Mouse (Mus musculus) neural tube, embryonic 11.5 days (tissue): ENCODE results near the gene Shc3. TPM values are rescaled to one million over a fixed set of nuclear protein-coding genes. Genes with fewer than 3 reads are reported as not detected.

Experiments used
- ATAC-seq: fragments of 200-750 bp; cut with Nextera tagmentation; 2 replicates; pipeline ENCODE4 v1.8.0; 2017; ENCODE audit warnings: moderate number of reproducible peaks, mild to moderate bottlenecking, moderate TSS enrichment, moderate library complexity; ENCODE audit not compliant: insufficient read depth, low FRiP score, low TSS enrichment
- DNase-seq: peaks from one replicate; pipeline ENCODE4 v3.0.0-alpha.2; 2015; ENCODE audit warnings: low spot score
- H3K27ac ChIP-seq: fragments of 300-500 bp; sonication (generic); 2 replicates; pipeline ENCODE4 v1.5.1; 2014; ENCODE audit warnings: low read depth, mild to moderate bottlenecking, low read length
- H3K27me3 ChIP-seq: fragments of 300-500 bp; sonication (generic); 2 replicates; pipeline ENCODE4 v1.6.1; 2014; ENCODE audit warnings: mild to moderate bottlenecking, low read length, mixed read lengths; ENCODE audit not compliant: control insufficient read depth, insufficient read depth
- H3K36me3 ChIP-seq: fragments of 300-500 bp; sonication (generic); 2 replicates; pipeline ENCODE4 v1.6.1; 2014; ENCODE audit warnings: mild to moderate bottlenecking, low read length, moderate library complexity, mixed read lengths; ENCODE audit not compliant: control insufficient read depth, insufficient read depth
- H3K4me1 ChIP-seq: fragments of 300-500 bp; sonication (generic); 2 replicates; pipeline ENCODE4 v1.6.1; 2014; ENCODE audit warnings: low read length, mixed read lengths; ENCODE audit not compliant: control insufficient read depth, insufficient read depth
- H3K4me2 ChIP-seq: fragments of 300-500 bp; sonication (generic); 2 replicates; pipeline ENCODE4 v1.6.1; 2014; ENCODE audit warnings: low read depth, mild to moderate bottlenecking, moderate library complexity
- H3K4me3 ChIP-seq: fragments of 300-500 bp; sonication (generic); 2 replicates; pipeline ENCODE4 v1.5.1; 2014; ENCODE audit warnings: low read depth, low read length
- H3K9ac ChIP-seq: fragments of 300-500 bp; sonication (generic); 2 replicates; pipeline ENCODE4 v1.6.1; 2014; ENCODE audit warnings: mild to moderate bottlenecking, low read length
- H3K9me3 ChIP-seq: fragments of 300-500 bp; sonication (generic); 2 replicates; pipeline ENCODE4 v1.6.1; 2016; ENCODE audit warnings: low read length; ENCODE audit not compliant: control insufficient read depth
- WGBS: fragments of 180-500 bp; shearing (Covaris S2); extraction: QIAGEN DNeasy Blood & Tissue Kit; methylation state at CpG from one replicate; pipeline ENCODE4 v1.1.7; 2014; 5-methylcytosine and 5-hydroxymethylcytosine counted together
- polyA plus RNA-seq: library from polyadenylated mRNA; unstranded; fragments of >200 nt; fragmentation: Nextera tagmentation; extraction: Ambion mirVana; gene quantifications from 2 replicates; pipeline ENCODE4 v1.2.1, GENCODE M21; 2014

Gene Shc3
- polyA plus RNA-seq, 1 experiment from 2014 or later = 2.9 TPM

DNA sequence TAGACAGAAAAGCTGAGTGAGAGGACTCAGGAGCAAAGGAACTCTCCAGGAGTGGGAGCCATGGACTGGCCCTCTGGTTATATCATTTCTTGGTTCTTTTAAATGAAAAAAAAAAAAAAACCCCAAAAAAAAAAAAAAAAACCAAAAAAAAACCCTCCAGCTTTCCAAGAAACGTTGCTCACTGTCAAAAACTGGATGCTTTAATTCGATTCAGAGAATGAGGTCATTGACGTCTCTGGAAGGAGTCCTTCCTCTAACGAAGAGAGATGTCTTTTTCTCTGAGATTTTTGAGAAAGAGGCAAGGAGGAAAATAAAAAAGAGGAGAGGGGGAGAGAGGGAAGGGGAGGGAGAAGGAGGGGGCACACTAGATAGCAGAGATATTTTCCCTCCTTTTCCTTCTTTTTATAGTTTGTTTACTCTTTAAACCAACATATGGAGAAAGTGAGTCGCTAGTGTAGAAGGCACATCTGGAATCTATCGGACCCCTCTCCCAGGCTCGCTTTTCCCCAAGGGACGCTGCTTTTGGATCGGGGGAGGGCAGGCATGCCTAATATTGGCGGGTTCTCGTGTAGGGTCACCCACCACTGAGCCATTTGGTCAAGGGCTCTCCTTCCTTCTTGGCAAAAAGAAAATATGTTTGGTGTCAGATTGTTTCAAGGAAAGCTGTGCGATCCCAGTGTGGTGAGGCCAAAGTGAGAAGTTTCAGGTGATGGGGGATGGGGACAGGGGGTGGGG lies 157.4 kb downstream of the Shc3 start:
- Histone ChIP-seq H3K27me3 (peaks cover 4% of the 10 kb centered on the region; the same call in 1 of the 2 replicates), H3K36me3 (0 out of 2 replicates have a peak, but pooled peaks cover 4% of the 10 kb centered on the region), H3K9me3 (no peaks in the 10 kb centered on the region), H3K4me1 (peaks cover 5% of the 10 kb centered on the region), H3K27ac (no peak overlapping the region), H3K4me2 (peak overlapping the region; percentile 35), H3K9ac (no peak overlapping the region), H3K4me3 (peak overlapping the region; percentile 14; the same call in 1 of the 2 replicates)
- 44% methylated on average over 12 of the region's 12 CpGs for WGBS
- DNase-seq = no peak
- no peak for ATAC-seq

- DNase-seq (no peak), ATAC-seq (no peak)
- Histone ChIP-seq H3K9ac (no peak overlapping the region), H3K27me3 (peaks cover 5% of the 10 kb centered on the region; the same call in 1 of the 2 replicates), H3K27ac (no peak overlapping the region), H3K4me3 (peak overlapping the region; percentile 1; the same call in 1 of the 2 replicates), H3K4me1 (peaks cover 5% of the 10 kb centered on the region; the same call in 1 of the 2 replicates), H3K9me3 (no peaks in the 10 kb centered on the region), H3K36me3 (0 out of 2 replicates have a peak, but pooled peaks cover 4% of the 10 kb centered on the region), H3K4me2 (peak overlapping the region; percentile 35)
- WGBS = 61% methylated on average over 9 of the region's 9 CpGs
Observed at GRCm38 (mm10) chr13:51411243-51411642, 158.0 kb downstream of the Shc3 start.

DNA sequence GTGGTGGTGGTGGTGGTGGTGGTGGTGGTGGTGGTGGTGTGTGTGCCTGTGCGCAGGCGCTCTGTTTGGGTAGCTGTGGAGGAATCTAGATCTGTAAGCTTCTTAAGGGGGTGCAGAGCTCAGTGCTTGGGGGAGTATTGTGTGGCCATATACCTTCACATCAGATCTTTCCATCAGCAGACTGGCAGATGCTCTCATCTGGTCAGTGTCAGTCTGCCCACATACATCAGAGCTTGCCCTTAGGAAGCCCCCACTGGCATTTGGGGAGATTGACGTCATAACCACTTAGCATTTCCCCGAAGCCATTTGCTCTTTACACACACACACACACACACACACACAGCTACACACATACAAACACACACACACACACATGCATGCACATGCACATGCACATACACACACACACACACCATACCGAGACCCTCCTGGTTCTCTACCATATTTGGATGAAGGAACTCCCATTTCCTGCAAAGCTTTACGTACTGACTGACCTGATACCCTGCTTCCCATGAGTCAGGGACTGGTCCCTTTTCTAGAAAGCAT lies 159.2 kb downstream of the Shc3 start:
- peak overlapping the region; percentile 1 for H3K4me3 ChIP-seq
- no peak for DNase-seq
- ATAC-seq = no peak
- H3K27ac ChIP-seq = no peak overlapping the region
- H3K9me3 ChIP-seq = no peaks in the 10 kb centered on the region
- 63% methylated on average over 6 of the region's 6 CpGs for WGBS
- peaks cover 5% of the 10 kb centered on the region; the same call in 1 of the 2 replicates for H3K27me3 ChIP-seq
- 0 out of 2 replicates have a peak, but pooled peaks cover under 1% of the 10 kb centered on the region for H3K36me3 ChIP-seq
- peak overlapping the region; percentile 42 for H3K4me2 ChIP-seq
- H3K9ac ChIP-seq = no peak overlapping the region
- peaks cover 5% of the 10 kb centered on the region; the same call in 1 of the 2 replicates for H3K4me1 ChIP-seq

DNA sequence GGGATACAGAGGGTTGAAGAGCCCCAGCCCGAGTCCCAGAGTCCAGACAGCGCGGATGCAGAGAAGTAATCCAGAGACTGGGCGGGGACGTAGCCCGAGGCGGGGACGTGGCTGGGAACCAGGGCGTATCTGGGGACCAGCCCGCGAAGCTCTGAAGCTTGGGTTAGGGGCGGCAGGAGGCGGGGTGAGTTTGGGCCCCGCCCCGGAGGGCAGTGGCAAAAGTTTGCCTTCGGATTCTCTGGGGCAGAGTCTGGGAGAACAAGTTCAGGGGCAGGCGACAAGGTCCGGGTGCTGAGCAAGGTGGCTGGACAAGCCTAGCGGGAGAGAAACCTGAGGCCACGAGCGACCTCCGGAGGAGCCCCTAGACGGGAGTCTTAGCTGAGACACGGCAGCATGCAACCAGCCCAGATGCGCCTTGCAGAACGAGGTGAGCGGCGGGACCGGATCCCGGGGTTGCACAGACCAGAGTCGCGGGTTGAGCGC lies 160.7 kb downstream of the Shc3 start, which contains the start of gene S1pr3:
S1pr3 (plus strand) TSS at position 121 of the 483 bp plus-strand sequence.
- Histone ChIP-seq H3K36me3 (no peaks in the 10 kb centered on the region), H3K27ac (no peak within 1 kb of the TSS), H3K4me3 (peak within 1 kb of the TSS; percentile 32), H3K4me2 (peak within 1 kb of the TSS; percentile 42), H3K4me1 (peaks cover 5% of the 10 kb centered on the region; the same call in 1 of the 2 replicates), H3K9me3 (no peaks in the 10 kb centered on the region), H3K9ac (peak within 1 kb of the TSS; percentile 57), H3K27me3 (peaks cover 5% of the 10 kb centered on the region; the same call in 1 of the 2 replicates)
- peak; percentile 78 for DNase-seq
- WGBS = under 1% methylated on average over 33 of the region's 33 CpGs
- peak; percentile 80 for ATAC-seq

DNA sequence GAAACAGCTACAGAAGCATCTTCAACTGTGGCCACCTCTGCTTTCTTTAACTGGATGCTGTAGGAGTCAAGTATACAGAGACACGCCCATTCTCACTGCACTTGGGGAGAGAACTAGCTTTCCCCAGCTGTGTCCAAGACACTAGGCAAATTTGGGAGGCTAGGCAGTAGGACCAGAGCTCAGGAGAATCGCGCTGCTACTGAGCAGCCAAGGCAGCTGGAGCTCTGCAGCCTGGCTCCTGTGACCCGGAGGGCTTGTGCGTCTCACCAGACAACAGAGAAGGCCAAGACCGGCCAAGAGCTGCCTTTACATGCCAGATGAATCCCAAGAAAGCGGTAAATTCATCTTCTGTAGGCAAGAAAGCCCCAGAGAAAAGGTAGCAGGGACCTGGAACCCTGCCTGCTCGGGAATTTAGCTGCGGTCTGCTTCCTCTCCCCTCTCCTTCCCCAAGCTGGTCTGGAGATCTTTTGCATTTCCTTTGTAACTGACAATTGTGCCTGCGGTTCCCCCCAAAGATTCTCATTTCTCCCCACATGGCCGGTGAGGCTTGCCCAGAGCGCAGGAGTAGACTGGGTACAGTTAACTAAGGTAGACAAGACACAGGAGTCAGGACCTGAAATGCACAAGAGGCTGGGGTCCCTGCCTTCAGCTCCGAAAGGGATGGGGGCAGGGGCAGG lies 161.5 kb downstream of the Shc3 start:
- H3K4me3 ChIP-seq = peak overlapping the region; percentile 32; the same call in 1 of the 2 replicates
- ATAC-seq (no peak), DNase-seq (no peak)
- H3K4me2 ChIP-seq = peak overlapping the region; percentile 42
- H3K36me3 ChIP-seq = no peaks in the 10 kb centered on the region
- WGBS = 28% methylated on average over 13 of the region's 13 CpGs
- H3K27ac ChIP-seq = no peak overlapping the region
- H3K4me1 ChIP-seq = peaks cover 5% of the 10 kb centered on the region; the same call in 1 of the 2 replicates
- no peak overlapping the region for H3K9ac ChIP-seq
- peaks cover 5% of the 10 kb centered on the region; the same call in 1 of the 2 replicates for H3K27me3 ChIP-seq
- H3K9me3 ChIP-seq = no peaks in the 10 kb centered on the region

DNA sequence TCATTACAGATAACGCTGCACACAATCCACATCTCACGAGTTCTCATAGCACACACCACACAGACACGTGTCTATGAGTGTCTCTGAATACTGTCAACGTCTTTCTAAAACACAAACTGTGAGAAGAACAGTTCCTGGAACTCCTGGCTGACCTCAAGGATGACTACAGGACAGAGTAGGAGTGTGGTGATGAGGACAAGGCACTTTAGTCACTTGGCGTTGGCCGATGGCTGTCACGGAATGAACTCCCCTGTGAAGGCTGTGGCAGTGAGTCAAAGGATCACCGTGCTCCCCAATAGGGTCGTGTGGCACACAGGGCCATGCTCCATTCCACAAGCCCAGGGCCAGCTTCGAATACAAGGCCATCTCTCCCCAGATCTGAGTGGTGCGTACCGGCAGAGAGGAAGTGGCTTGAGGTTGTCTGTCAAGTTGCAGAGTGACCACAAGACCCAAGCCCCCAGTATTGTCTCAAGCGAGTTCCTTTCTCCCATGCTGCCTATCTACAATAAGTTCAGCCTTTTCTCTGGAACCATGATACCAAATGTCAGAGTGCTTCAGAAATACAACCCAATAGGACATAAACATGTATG lies 163.4 kb downstream of the Shc3 start:
- H3K9ac ChIP-seq = no peak overlapping the region
- 89% methylated on average over 13 of the region's 13 CpGs for WGBS
- peaks cover 5% of the 10 kb centered on the region; the same call in 1 of the 2 replicates for H3K27me3 ChIP-seq
- no peak for DNase-seq
- no peaks in the 10 kb centered on the region for H3K36me3 ChIP-seq
- H3K4me3 ChIP-seq = no peak overlapping the region
- H3K27ac ChIP-seq = no peak overlapping the region
- no peaks in the 10 kb centered on the region for H3K9me3 ChIP-seq
- no peak for ATAC-seq
- no peak overlapping the region for H3K4me2 ChIP-seq
- H3K4me1 ChIP-seq = peaks cover 5% of the 10 kb centered on the region; the same call in 1 of the 2 replicates

DNA sequence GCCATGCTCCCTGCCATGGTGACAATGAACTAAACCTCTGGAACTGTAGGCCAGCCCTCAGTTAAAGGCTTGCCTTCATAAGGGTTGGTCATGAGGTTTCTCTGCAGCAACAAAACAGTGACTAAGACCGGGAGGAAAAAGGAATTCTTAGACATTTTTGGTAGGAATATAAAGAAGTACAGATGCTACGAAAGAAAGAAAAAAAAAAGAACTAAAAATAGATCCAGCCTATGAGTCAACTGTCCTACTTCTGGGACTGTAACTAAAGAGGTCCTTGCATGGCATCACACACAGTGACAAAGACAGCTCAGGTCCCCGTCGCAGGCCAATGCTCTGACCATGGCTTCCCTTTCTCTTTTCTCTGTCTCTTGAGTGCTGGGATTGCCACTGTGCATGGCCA lies 164.7 kb downstream of the Shc3 start:
- no peaks in the 10 kb centered on the region for H3K36me3 ChIP-seq
- no peak overlapping the region for H3K27ac ChIP-seq
- H3K4me2 ChIP-seq = no peak overlapping the region
- 95% methylated on average over 4 of the region's 4 CpGs for WGBS
- peaks cover 5% of the 10 kb centered on the region; the same call in 1 of the 2 replicates for H3K4me1 ChIP-seq
- H3K4me3 ChIP-seq = no peak overlapping the region
- no peak overlapping the region for H3K9ac ChIP-seq
- ATAC-seq (no peak), DNase-seq (no peak)
- H3K27me3 ChIP-seq = peaks cover 5% of the 10 kb centered on the region; the same call in 1 of the 2 replicates
- no peaks in the 10 kb centered on the region for H3K9me3 ChIP-seq
